Mouse (Mus musculus) intestine, embryonic 16.5 days (tissue): Measurements from ENCODE around the gene Ift27. TPM values are rescaled to one million over a fixed set of nuclear protein-coding genes. Genes with fewer than 3 reads are reported as not detected.
A peak's percentile ranks its signal among the peaks of the same experiment; 100 is the strongest.

ENCODE experiments used
- ATAC-seq: fragments of 200-750 bp; cut with Nextera tagmentation; 2 replicates; pipeline ENCODE4 v1.8.0; 2017; ENCODE audit warnings: moderate TSS enrichment, moderate library complexity
- H3K27ac ChIP-seq: fragments of 300-500 bp; sonication (generic); 2 replicates; pipeline ENCODE4 v1.5.1; 2014; ENCODE audit warnings: mild to moderate bottlenecking, low read length
- H3K27me3 ChIP-seq: fragments of 300-500 bp; sonication (generic); replicated peaks from 2 replicates; pipeline ENCODE4 v1.6.1; 2014; ENCODE audit warnings: low read length, control low read depth, mixed read lengths; ENCODE audit not compliant: control insufficient read depth, insufficient read depth
- H3K36me3 ChIP-seq: fragments of 300-500 bp; sonication (generic); 2 replicates; pipeline ENCODE4 v1.6.1; 2014; ENCODE audit warnings: low read length, control low read depth; ENCODE audit not compliant: control insufficient read depth, insufficient read depth
- H3K4me1 ChIP-seq: fragments of 300-500 bp; sonication (generic); 2 replicates; pipeline ENCODE4 v1.6.1; 2014; ENCODE audit warnings: low read length, control low read depth, mixed read lengths; ENCODE audit not compliant: control insufficient read depth, insufficient read depth
- H3K4me2 ChIP-seq: fragments of 300-500 bp; sonication (generic); 2 replicates; pipeline ENCODE4 v1.6.1; 2014; ENCODE audit warnings: low read depth, low read length, control low read depth
- H3K4me3 ChIP-seq: fragments of 300-500 bp; sonication (generic); 2 replicates; pipeline ENCODE4 v1.5.1; 2014; ENCODE audit warnings: mild to moderate bottlenecking, low read length
- H3K9ac ChIP-seq: fragments of 300-500 bp; sonication (generic); 2 replicates; pipeline ENCODE4 v1.6.1; 2014; ENCODE audit warnings: low read depth, low read length
- H3K9me3 ChIP-seq: fragments of 300-500 bp; sonication (generic); 2 replicates; pipeline ENCODE4 v1.6.1; 2016; ENCODE audit warnings: low read length, control low read depth; ENCODE audit not compliant: control insufficient read depth
- WGBS: fragments of 180-500 bp; shearing (Covaris S2); extraction: QIAGEN DNeasy Blood & Tissue Kit; methylation state at CpG from one replicate; pipeline ENCODE4 v1.1.7; 2014; 5-methylcytosine and 5-hydroxymethylcytosine counted together
- polyA plus RNA-seq: library from polyadenylated mRNA; unstranded; fragments of >200 nt; fragmentation: Nextera tagmentation; extraction: Ambion mirVana; gene quantifications from 2 replicates; pipeline ENCODE4 v1.2.1, GENCODE M21; 2015

The Ift27 gene
- polyA plus RNA-seq, 1 experiment from 2014 or later: 57.4 TPM

- Histone ChIP-seq H3K4me3 (peak within 1 kb of the TSS; percentile 16), H3K9me3 (no peaks in the 10 kb centered on the region), H3K9ac (no peak within 1 kb of the TSS), H3K36me3 (no peaks in the 10 kb centered on the region), H3K4me2 (peak within 1 kb of the TSS; percentile 43), H3K4me1 (0 out of 2 replicates have a peak, but pooled peaks cover 5% of the 10 kb centered on the region), H3K27me3 (peaks cover 3% of the 10 kb centered on the region; the same call in 1 of the 2 replicates), H3K27ac (no peak within 1 kb of the TSS)
- under 1% methylated on average over 40 of the region's 42 CpGs for WGBS
- ATAC-seq: peak; percentile 99
Measured at GRCm38 (mm10) chr15:78119704-78120103, 54.2 kb downstream of the Ift27 start, which contains the start of gene Cacng2. TSS of gene Cacng2 (minus strand) at chr15:78120028.

- H3K27me3 ChIP-seq: peaks cover 3% of the 10 kb centered on the region; the same call in 1 of the 2 replicates
- no peaks in the 10 kb centered on the region for H3K9me3 ChIP-seq
- 10% methylated on average over 31 of the region's 39 CpGs for WGBS
- H3K27ac ChIP-seq: no peak overlapping the region
- no peaks in the 10 kb centered on the region for H3K36me3 ChIP-seq
- peak overlapping the region; percentile 43 for H3K4me2 ChIP-seq
- 0 out of 2 replicates have a peak, but pooled peaks cover 5% of the 10 kb centered on the region for H3K4me1 ChIP-seq
- peak overlapping the region; percentile 16 for H3K4me3 ChIP-seq
- H3K9ac ChIP-seq: no peak overlapping the region
- ATAC-seq: no peak
Measured at GRCm38 (mm10) chr15:78119248-78119647, 54.7 kb downstream of the Ift27 start.

GRCm38 (mm10) chr15:78118275-78118995 is 55.5 kb downstream of the Ift27 start:
- WGBS: 57% methylated on average over 18 of the region's 18 CpGs
- Histone ChIP-seq H3K27ac (no peak overlapping the region), H3K4me3 (no peak overlapping the region), H3K4me1 (0 out of 2 replicates have a peak, but pooled peaks cover 5% of the 10 kb centered on the region), H3K27me3 (peaks cover 3% of the 10 kb centered on the region; the same call in 1 of the 2 replicates), H3K4me2 (no peak overlapping the region), H3K9me3 (no peaks in the 10 kb centered on the region), H3K36me3 (no peaks in the 10 kb centered on the region), H3K9ac (no peak overlapping the region)
- no peak for ATAC-seq

- 83% methylated on average over 16 of the region's 16 CpGs for WGBS
Measured at GRCm38 (mm10) chr15:78117731-78118130, 56.2 kb downstream of the Ift27 start.

GRCm38 (mm10) chr15:78116936-78117335 is 57.0 kb downstream of the Ift27 start:
- Histone ChIP-seq H3K4me2 (no peak overlapping the region), H3K9ac (no peak overlapping the region), H3K4me1 (0 out of 2 replicates have a peak, but pooled peaks cover 5% of the 10 kb centered on the region), H3K9me3 (no peaks in the 10 kb centered on the region), H3K4me3 (no peak overlapping the region), H3K27me3 (peaks cover 3% of the 10 kb centered on the region; the same call in 1 of the 2 replicates), H3K36me3 (no peaks in the 10 kb centered on the region), H3K27ac (no peak overlapping the region)
- ATAC-seq: no peak
- WGBS: 80% methylated on average over 10 of the region's 10 CpGs

More at GRCm38 (mm10) chr15:78117731-78118130, 56.2 kb downstream of the Ift27 start:
- no peaks in the 10 kb centered on the region for H3K9me3 ChIP-seq
- H3K4me1 ChIP-seq: 0 out of 2 replicates have a peak, but pooled peaks cover 5% of the 10 kb centered on the region
- H3K9ac ChIP-seq: no peak overlapping the region
- no peak for ATAC-seq
- H3K4me2 ChIP-seq: no peak overlapping the region
- peaks cover 3% of the 10 kb centered on the region; the same call in 1 of the 2 replicates for H3K27me3 ChIP-seq
- no peaks in the 10 kb centered on the region for H3K36me3 ChIP-seq
- H3K27ac ChIP-seq: no peak overlapping the region
- no peak overlapping the region for H3K4me3 ChIP-seq

- Histone ChIP-seq H3K27ac (no peak overlapping the region), H3K4me1 (0 out of 2 replicates have a peak, but pooled peaks cover 5% of the 10 kb centered on the region), H3K36me3 (no peaks in the 10 kb centered on the region), H3K9ac (no peak overlapping the region), H3K9me3 (no peaks in the 10 kb centered on the region), H3K4me3 (no peak overlapping the region), H3K27me3 (peaks cover 3% of the 10 kb centered on the region; the same call in 1 of the 2 replicates), H3K4me2 (no peak overlapping the region)
- ATAC-seq: no peak
- 69% methylated on average over 10 of the region's 10 CpGs for WGBS
Measured at GRCm38 (mm10) chr15:78116244-78116643, 57.7 kb downstream of the Ift27 start.

Other genes starting within 250 kb of the Ift27 start
- 357 and 388 TPM in 2 replicates for gene Txn2, start 245.1 kb downstream of the Ift27 start, polyA plus RNA-seq
- 1.8 and 2.0 TPM in 2 replicates for gene Foxred2, start 217.4 kb downstream of the Ift27 start, polyA plus RNA-seq
- 166 and 186 TPM in 2 replicates for gene Eif3d, start 203.3 kb downstream of the Ift27 start, polyA plus RNA-seq
- gene Cacng2, start 54.1 kb downstream of the Ift27 start, polyA plus RNA-seq: 0.06 and 0.07 TPM in 2 replicates
- gene Pvalb, start 32.3 kb upstream of the Ift27 start, polyA plus RNA-seq: not detected in 2 replicates
- gene Ncf4, start 70.7 kb upstream of the Ift27 start, polyA plus RNA-seq: 4.2 and 5.6 TPM in 2 replicates
- 0.24 and 0.32 TPM in 2 replicates for gene Csf2rb2, start 131.6 kb upstream of the Ift27 start, polyA plus RNA-seq
- gene Csf2rb, start 151.6 kb upstream of the Ift27 start, polyA plus RNA-seq: 2.1 and 2.4 TPM in 2 replicates
- gene Tex33, start 221.8 kb upstream of the Ift27 start, polyA plus RNA-seq: not detected in 2 replicates
- 62.9 and 68.1 TPM in 2 replicates for gene Tst, start 231.8 kb upstream of the Ift27 start, polyA plus RNA-seq
- 3.0 and 3.4 TPM in 2 replicates for gene Mpst, start 232.3 kb upstream of the Ift27 start, polyA plus RNA-seq